ENCODE assay signal across 18 mouse cellular contexts in genomic region chr2:49832277-49832803, GRCm38 (mm10). TPM values are rescaled to one million over a fixed set of nuclear protein-coding genes. Genes with fewer than 3 reads are reported as not detected.
DNase-seq lines count a peak whose midpoint lies in the region; ATAC-seq and TF ChIP-seq lines count a peak whose summit lies in the region.
"Had no signal": no experiment of that assay in that cellular context is flagged by ENCODE, and none has a peak within 500 bp of the region (broad histone marks: within the 10 kb centered on the region; RNA-seq: fewer than 3 reads in every experiment).

No protein-coding gene starts in this region.

- no peaks in the 10 kb centered on the region for H3K4me1 ChIP-seq in embryonic facial prominence, embryonic 14.5 days (ENCODE audit: control insufficient read depth, insufficient read depth, low read length)
- peaks cover 2% of the 10 kb centered on the region for H3K4me1 ChIP-seq in embryonic facial prominence, embryonic 10.5 days
- H3K4me1 ChIP-seq in lung, postnatal 0 days (ENCODE audit: insufficient read depth, low read depth, low read length), result no peaks in the 10 kb centered on the region
- peaks cover 18% of the 10 kb centered on the region for H3K4me1 ChIP-seq in kidney, embryonic 15.5 days
- H3K4me1 ChIP-seq in stomach, embryonic 15.5 days, result no peaks in the 10 kb centered on the region
- H3K4me1 ChIP-seq in hindbrain, embryonic 14.5 days (replicated peaks; ENCODE audit: control insufficient read depth, insufficient read depth, low read length), result no peaks in the 10 kb centered on the region

- H3K4me3 ChIP-seq in embryonic facial prominence, embryonic 14.5 days (ENCODE audit: low read depth, low read length), result no peak overlapping the region
- no peak overlapping the region for H3K4me3 ChIP-seq in embryonic facial prominence, embryonic 10.5 days
- H3K4me3 ChIP-seq in lung, postnatal 0 days (ENCODE audit: low read depth, low read length), result no peak overlapping the region
- H3K4me3 ChIP-seq in kidney, embryonic 15.5 days (replicated peaks), result no peak overlapping the region
- no peak overlapping the region for H3K4me3 ChIP-seq in stomach, embryonic 15.5 days (replicated peaks)
- H3K4me3 ChIP-seq in hindbrain, embryonic 14.5 days (replicated peaks; ENCODE audit: low read length), result no peak overlapping the region
- H3K4me3 ChIP-seq: forebrain, embryonic 13.5 days; midbrain, embryonic 10.5 days; neural tube, embryonic 13.5 days had no signal

- peak; percentile 28 for DNase-seq in embryonic facial prominence, embryonic 14.5 days (ENCODE audit: low spot score)
- DNase-seq in embryonic facial prominence, embryonic 10.5 days (ENCODE audit: low spot score), result no peak
- no peak for DNase-seq in lung, postnatal 0 days (ENCODE audit: low spot score)
- DNase-seq in lung, postnatal 14 days, result no peak
- DNase-seq in hindbrain, embryonic 14.5 days (ENCODE audit: low spot score), result no peak
- DNase-seq in thymus, postnatal 36 days, result no peak
- DNase-seq: cerebellum, postnatal 10 days; embryo, embryonic 11 days; gastrocnemius, postnatal 14 days; right cerebral cortex, postnatal 25 days; thymus, adult 18-20 months had no signal

- 76% methylated on average over 9 of the region's 9 CpGs for WGBS in embryonic facial prominence, embryonic 14.5 days
- 77% methylated on average over 9 of the region's 9 CpGs for WGBS in embryonic facial prominence, embryonic 10.5 days
- WGBS in lung, postnatal 0 days, result 54% methylated on average over 9 of the region's 9 CpGs
- 75% methylated on average over 9 of the region's 9 CpGs for WGBS in kidney, embryonic 15.5 days
- WGBS in stomach, embryonic 15.5 days, result 58% methylated on average over 9 of the region's 9 CpGs
- 84% methylated on average over 9 of the region's 9 CpGs for WGBS in hindbrain, embryonic 14.5 days

- ATAC-seq in embryonic facial prominence, embryonic 14.5 days (ENCODE audit: low read depth), result no peak
- ATAC-seq in lung, postnatal 0 days, result peak; percentile 49; the same call in 1 of the 2 replicates
- ATAC-seq in kidney, embryonic 15.5 days (replicated peaks; ENCODE audit: low FRiP score), result peak; percentile 63
- peak; percentile 90 for ATAC-seq in stomach, embryonic 15.5 days (ENCODE audit: insufficient read depth, low FRiP score, low read depth)
- ATAC-seq in hindbrain, embryonic 14.5 days (ENCODE audit: low FRiP score), result no peak
- ATAC-seq: forebrain, embryonic 13.5 days; inflammation-experienced regulatory T-cells, adult 6 months had no signal

- H3K27ac ChIP-seq in embryonic facial prominence, embryonic 14.5 days (replicated peaks; ENCODE audit: low read depth, low read length), result no peak overlapping the region
- H3K27ac ChIP-seq in embryonic facial prominence, embryonic 10.5 days (replicated peaks), result no peak overlapping the region
- H3K27ac ChIP-seq in lung, postnatal 0 days (ENCODE audit: low read length), result no peak overlapping the region
- H3K27ac ChIP-seq in kidney, embryonic 15.5 days, result peak overlapping the region; percentile 19; the same call in 1 of the 2 replicates
- peak overlapping the region; percentile 21; the same call in 1 of the 2 replicates for H3K27ac ChIP-seq in stomach, embryonic 15.5 days
- no peak overlapping the region for H3K27ac ChIP-seq in hindbrain, embryonic 14.5 days
- H3K27ac ChIP-seq: forebrain, embryonic 13.5 days; midbrain, embryonic 10.5 days; neural tube, embryonic 13.5 days had no signal

- no peak for TF ChIP-seq EP300 in lung, postnatal 0 days (IDR thresholded peaks at IDR 0.05)

- TF ChIP-seq CTCF in lung, postnatal 0 days (IDR thresholded peaks at IDR 0.05), result no peak

- H3K27me3 ChIP-seq in embryonic facial prominence, embryonic 14.5 days (replicated peaks; ENCODE audit: control insufficient read depth, insufficient read depth, low read length), result no peaks in the 10 kb centered on the region
- H3K27me3 ChIP-seq in embryonic facial prominence, embryonic 10.5 days (replicated peaks; ENCODE audit: low read depth, poor library complexity, severe bottlenecking), result no peaks in the 10 kb centered on the region
- no peaks in the 10 kb centered on the region for H3K27me3 ChIP-seq in lung, postnatal 0 days (replicated peaks; ENCODE audit: insufficient read depth, low read length)
- no peaks in the 10 kb centered on the region for H3K27me3 ChIP-seq in kidney, embryonic 15.5 days
- no peaks in the 10 kb centered on the region for H3K27me3 ChIP-seq in stomach, embryonic 15.5 days (replicated peaks)
- H3K27me3 ChIP-seq in hindbrain, embryonic 14.5 days (ENCODE audit: control insufficient read depth, insufficient read depth, low read length), result no peaks in the 10 kb centered on the region
- H3K27me3 ChIP-seq: forebrain, embryonic 13.5 days; neural tube, embryonic 13.5 days had no signal

- H3K4me2 ChIP-seq in embryonic facial prominence, embryonic 14.5 days (ENCODE audit: low read depth, low read length), result no peak overlapping the region
- H3K4me2 ChIP-seq in lung, postnatal 0 days (replicated peaks; ENCODE audit: low read depth, low read length), result no peak overlapping the region
- no peak overlapping the region for H3K4me2 ChIP-seq in kidney, embryonic 15.5 days
- H3K4me2 ChIP-seq in stomach, embryonic 15.5 days, result no peak overlapping the region
- H3K4me2 ChIP-seq in hindbrain, embryonic 14.5 days (replicated peaks), result no peak overlapping the region
- H3K4me2 ChIP-seq: forebrain, embryonic 13.5 days; liver, embryonic 11.5 days; neural tube, embryonic 13.5 days had no signal

- no peak overlapping the region for H3K9ac ChIP-seq in embryonic facial prominence, embryonic 14.5 days (ENCODE audit: low read depth, low read length)
- no peak overlapping the region for H3K9ac ChIP-seq in lung, postnatal 0 days (replicated peaks; ENCODE audit: low read depth)
- no peak overlapping the region for H3K9ac ChIP-seq in kidney, embryonic 15.5 days
- H3K9ac ChIP-seq in stomach, embryonic 15.5 days, result no peak overlapping the region
- no peak overlapping the region for H3K9ac ChIP-seq in hindbrain, embryonic 14.5 days
- H3K9ac ChIP-seq: forebrain, embryonic 13.5 days; neural tube, embryonic 13.5 days had no signal

- no peaks in the 10 kb centered on the region for H3K36me3 ChIP-seq in embryonic facial prominence, embryonic 14.5 days (ENCODE audit: control insufficient read depth, insufficient read depth, low read length)
- no peaks in the 10 kb centered on the region for H3K36me3 ChIP-seq in embryonic facial prominence, embryonic 10.5 days (replicated peaks)
- no peaks in the 10 kb centered on the region for H3K36me3 ChIP-seq in lung, postnatal 0 days (ENCODE audit: insufficient read depth, low read length)
- H3K36me3 ChIP-seq in kidney, embryonic 15.5 days, result no peaks in the 10 kb centered on the region
- H3K36me3 ChIP-seq in stomach, embryonic 15.5 days, result no peaks in the 10 kb centered on the region
- H3K36me3 ChIP-seq in hindbrain, embryonic 14.5 days (replicated peaks; ENCODE audit: control insufficient read depth, insufficient read depth), result no peaks in the 10 kb centered on the region
- H3K36me3 ChIP-seq: midbrain, embryonic 10.5 days; neural tube, embryonic 13.5 days had no signal

- H3K9me3 ChIP-seq in embryonic facial prominence, embryonic 14.5 days (ENCODE audit: control insufficient read depth, low read length), result no peaks in the 10 kb centered on the region
- H3K9me3 ChIP-seq in embryonic facial prominence, embryonic 10.5 days, result no peaks in the 10 kb centered on the region
- H3K9me3 ChIP-seq in lung, postnatal 0 days (ENCODE audit: low read length), result no peaks in the 10 kb centered on the region
- H3K9me3 ChIP-seq in kidney, embryonic 15.5 days (replicated peaks), result no peaks in the 10 kb centered on the region
- no peaks in the 10 kb centered on the region for H3K9me3 ChIP-seq in stomach, embryonic 15.5 days
- H3K9me3 ChIP-seq in hindbrain, embryonic 14.5 days (ENCODE audit: control insufficient read depth, low read length), result no peaks in the 10 kb centered on the region
- H3K9me3 ChIP-seq: forebrain, embryonic 13.5 days; midbrain, embryonic 10.5 days; neural tube, embryonic 13.5 days had no signal

RNA-seq across cellular contexts. Expression of gene Lypd6b, which starts 44.9 kb away (rescaled TPM):
- 7.9 and 9.2 TPM in 2 replicates for polyA plus RNA-seq in embryonic facial prominence, embryonic 14.5 days (2014; fragmentation: Nextera tagmentation; extraction: Ambion mirVana)
- 2.9 and 3.9 TPM in 2 replicates for polyA plus RNA-seq in embryonic facial prominence, embryonic 10.5 days (2016; fragmentation: Nextera tagmentation; extraction: Ambion mirVana)
- 3.9 and 5.0 TPM in 2 replicates for polyA plus RNA-seq in lung, postnatal 0 days (2015; fragmentation: Nextera tagmentation; extraction: Ambion mirVana)
- polyA plus RNA-seq in kidney, embryonic 15.5 days (2015; fragmentation: Nextera tagmentation; extraction: Ambion mirVana), result 10.0 and 11.6 TPM in 2 replicates
- polyA plus RNA-seq in stomach, embryonic 15.5 days (2015; fragmentation: Nextera tagmentation; extraction: Ambion mirVana), result 18.0 and 18.1 TPM in 2 replicates
- 14.6 and 16.7 TPM in 2 replicates for polyA plus RNA-seq in hindbrain, embryonic 14.5 days (2014; fragmentation: Nextera tagmentation; extraction: Ambion mirVana)

Comparison
In these comparisons a context has a peak if more than half of its experiments do, and no peak if none do; other contexts are left out.
1. ATAC-seq: peak in lung, postnatal 0 days (single experiment), kidney, embryonic 15.5 days (single experiment) and stomach, embryonic 15.5 days (single experiment); none in embryonic facial prominence, embryonic 14.5 days (single experiment) and hindbrain, embryonic 14.5 days (single experiment).
2. H3K27ac ChIP-seq: peak in kidney, embryonic 15.5 days (single experiment) and stomach, embryonic 15.5 days (single experiment); none in embryonic facial prominence, embryonic 14.5 days (single experiment), embryonic facial prominence, embryonic 10.5 days (single experiment), lung, postnatal 0 days (single experiment) and hindbrain, embryonic 14.5 days (single experiment).